22 mouse cellular contexts compared by ENCODE assay signal in the genomic region with DNA sequence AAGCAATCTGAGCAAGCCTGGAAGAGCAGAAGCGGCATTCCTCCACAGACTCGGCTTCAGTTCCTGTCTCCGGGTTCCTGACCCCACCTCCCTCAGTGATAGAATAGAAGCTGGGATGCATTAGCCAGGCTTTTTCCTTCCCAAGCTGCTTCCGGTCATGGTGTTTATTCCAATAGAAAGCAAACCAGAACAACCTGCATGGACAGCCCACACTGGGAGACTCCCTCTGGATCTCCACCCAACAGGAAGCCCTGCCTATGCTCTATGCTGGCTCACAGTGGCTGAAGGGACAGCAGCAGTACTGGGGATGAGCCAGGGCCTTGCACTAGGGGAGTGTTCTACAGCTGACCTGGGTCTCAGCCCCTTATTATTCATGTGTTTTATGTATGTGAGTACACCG. TPM values are rescaled to one million over a fixed set of nuclear protein-coding genes. Genes with fewer than 3 reads are reported as not detected.
DNase-seq lines count a peak whose midpoint lies in the region; ATAC-seq and TF ChIP-seq lines count a peak whose summit lies in the region.
"Had no signal": no experiment of that assay in that cellular context is flagged by ENCODE, and none has a peak within 500 bp of the region (broad histone marks: within the 10 kb centered on the region; RNA-seq: fewer than 3 reads in every experiment).

No protein-coding gene starts in this region.

- DNase-seq in embryonic facial prominence, embryonic 14.5 days (ENCODE audit: low spot score), result peak; percentile 25
- no peak for DNase-seq in embryonic facial prominence, embryonic 10.5 days (ENCODE audit: low spot score)
- DNase-seq in heart, postnatal 0 days (ENCODE audit: low spot score), result no peak
- DNase-seq in heart, embryonic 10.5 days (ENCODE audit: low spot score), result no peak
- no peak for DNase-seq in thymus, postnatal 0 days (ENCODE audit: low spot score)
- no peak for DNase-seq in midbrain, embryonic 10.5 days (ENCODE audit: low spot score)
- DNase-seq: adrenal gland, adult 8-10 months; cerebellum, adult 9-10 months; gastrocnemius, postnatal 36 days; right cerebral cortex, adult 18-20 months; spleen, adult 18-20 months; thymus, postnatal 36 days had no signal

- H3K27ac ChIP-seq in embryonic facial prominence, embryonic 14.5 days (replicated peaks; ENCODE audit: low read depth, low read length), result no peak overlapping the region
- H3K27ac ChIP-seq in embryonic facial prominence, embryonic 10.5 days (replicated peaks), result no peak overlapping the region
- H3K27ac ChIP-seq in heart, postnatal 0 days (ENCODE audit: low read depth), result 0 out of 2 replicates have a peak overlapping the region, but pooled peaks have one; percentile 48
- H3K27ac ChIP-seq in heart, embryonic 10.5 days, result no peak overlapping the region
- H3K27ac ChIP-seq in midbrain, embryonic 10.5 days (replicated peaks), result no peak overlapping the region
- H3K27ac ChIP-seq: embryonic facial prominence, embryonic 13.5 days; forebrain, embryonic 15.5 days; hindbrain, embryonic 15.5 days; limb, embryonic 12.5 days; liver, embryonic 12.5 days; midbrain, embryonic 12.5 days; neural tube, embryonic 12.5 days had no signal

- peaks cover 68% of the 10 kb centered on the region for H3K36me3 ChIP-seq in embryonic facial prominence, embryonic 14.5 days (ENCODE audit: control insufficient read depth, insufficient read depth, low read length)
- H3K36me3 ChIP-seq in embryonic facial prominence, embryonic 10.5 days (replicated peaks), result peaks cover 78% of the 10 kb centered on the region
- peaks cover 61% of the 10 kb centered on the region for H3K36me3 ChIP-seq in heart, postnatal 0 days (replicated peaks; ENCODE audit: control insufficient read depth, insufficient read depth, low read length)
- peaks cover 64% of the 10 kb centered on the region for H3K36me3 ChIP-seq in heart, embryonic 10.5 days
- peaks cover 78% of the 10 kb centered on the region for H3K36me3 ChIP-seq in megakaryocyte, embryonic 14.5 days (replicated peaks; ENCODE audit: low read length)
- H3K36me3 ChIP-seq in midbrain, embryonic 10.5 days, result peaks cover 79% of the 10 kb centered on the region

- no peak overlapping the region for H3K4me3 ChIP-seq in embryonic facial prominence, embryonic 14.5 days (ENCODE audit: low read depth, low read length)
- no peak overlapping the region for H3K4me3 ChIP-seq in embryonic facial prominence, embryonic 10.5 days
- no peak overlapping the region for H3K4me3 ChIP-seq in heart, postnatal 0 days (ENCODE audit: low read depth, low read length)
- H3K4me3 ChIP-seq in heart, embryonic 10.5 days, result no peak overlapping the region
- H3K4me3 ChIP-seq in megakaryocyte, embryonic 14.5 days (replicated peaks), result peak overlapping the region; percentile 59
- no peak overlapping the region for H3K4me3 ChIP-seq in midbrain, embryonic 10.5 days
- H3K4me3 ChIP-seq: embryonic facial prominence, embryonic 13.5 days; forebrain, embryonic 15.5 days; hindbrain, embryonic 15.5 days; limb, embryonic 12.5 days; liver, embryonic 12.5 days; midbrain, embryonic 12.5 days; neural tube, embryonic 12.5 days had no signal

- no peak overlapping the region for H3K9ac ChIP-seq in embryonic facial prominence, embryonic 14.5 days (ENCODE audit: low read depth, low read length)
- H3K9ac ChIP-seq in heart, postnatal 0 days (replicated peaks; ENCODE audit: low read depth, low read length), result no peak overlapping the region
- H3K9ac ChIP-seq: embryonic facial prominence, embryonic 13.5 days; forebrain, embryonic 15.5 days; hindbrain, embryonic 15.5 days; limb, embryonic 12.5 days; liver, embryonic 12.5 days; midbrain, embryonic 12.5 days; neural tube, embryonic 12.5 days had no signal

- H3K9me3 ChIP-seq in embryonic facial prominence, embryonic 14.5 days (ENCODE audit: control insufficient read depth, low read length), result no peaks in the 10 kb centered on the region
- no peaks in the 10 kb centered on the region for H3K9me3 ChIP-seq in embryonic facial prominence, embryonic 10.5 days
- H3K9me3 ChIP-seq in heart, postnatal 0 days (replicated peaks; ENCODE audit: control insufficient read depth, low read length), result no peaks in the 10 kb centered on the region
- H3K9me3 ChIP-seq in heart, embryonic 10.5 days, result no peaks in the 10 kb centered on the region
- no peaks in the 10 kb centered on the region for H3K9me3 ChIP-seq in megakaryocyte, embryonic 14.5 days
- H3K9me3 ChIP-seq in midbrain, embryonic 10.5 days (replicated peaks), result no peaks in the 10 kb centered on the region
- H3K9me3 ChIP-seq: embryonic facial prominence, embryonic 13.5 days; forebrain, embryonic 15.5 days; hindbrain, embryonic 15.5 days; limb, embryonic 12.5 days; liver, embryonic 12.5 days; midbrain, embryonic 12.5 days; neural tube, embryonic 12.5 days had no signal

- H3K4me2 ChIP-seq in embryonic facial prominence, embryonic 14.5 days (ENCODE audit: low read depth, low read length), result no peak overlapping the region
- no peak overlapping the region for H3K4me2 ChIP-seq in heart, postnatal 0 days (ENCODE audit: low read depth, low read length)
- H3K4me2 ChIP-seq: embryonic facial prominence, embryonic 13.5 days; forebrain, embryonic 15.5 days; hindbrain, embryonic 15.5 days; limb, embryonic 12.5 days; liver, embryonic 12.5 days; midbrain, embryonic 12.5 days; neural tube, embryonic 12.5 days had no signal

- H3K27me3 ChIP-seq in embryonic facial prominence, embryonic 14.5 days (replicated peaks; ENCODE audit: control insufficient read depth, insufficient read depth, low read length), result no peaks in the 10 kb centered on the region
- no peaks in the 10 kb centered on the region for H3K27me3 ChIP-seq in embryonic facial prominence, embryonic 10.5 days (replicated peaks; ENCODE audit: low read depth, poor library complexity, severe bottlenecking)
- no peaks in the 10 kb centered on the region for H3K27me3 ChIP-seq in heart, postnatal 0 days (ENCODE audit: control insufficient read depth, insufficient read depth, low read length)
- H3K27me3 ChIP-seq in heart, embryonic 10.5 days (ENCODE audit: insufficient read depth, poor library complexity, severe bottlenecking), result no peaks in the 10 kb centered on the region
- no peaks in the 10 kb centered on the region for H3K27me3 ChIP-seq in megakaryocyte, embryonic 14.5 days (replicated peaks)
- H3K27me3 ChIP-seq in midbrain, embryonic 10.5 days (ENCODE audit: low read depth, poor library complexity, severe bottlenecking), result no peaks in the 10 kb centered on the region
- H3K27me3 ChIP-seq: embryonic facial prominence, embryonic 13.5 days; forebrain, embryonic 15.5 days; hindbrain, embryonic 15.5 days; limb, embryonic 12.5 days; liver, embryonic 12.5 days; midbrain, embryonic 12.5 days; neural tube, embryonic 12.5 days had no signal

- TF ChIP-seq CTCF in heart, postnatal 0 days (IDR thresholded peaks at IDR 0.05; ENCODE audit: low read depth), result no peak

- ATAC-seq in embryonic facial prominence, embryonic 14.5 days (ENCODE audit: low read depth), result no peak
- 0 out of 2 replicates have a peak, but pooled peaks have one; percentile 9 for ATAC-seq in heart, postnatal 0 days (ENCODE audit: insufficient read depth, low read depth)
- no peak for ATAC-seq in megakaryocyte, adult 5-6 weeks (ENCODE audit: poor library complexity, severe bottlenecking)
- ATAC-seq: forebrain, embryonic 15.5 days; intestine, embryonic 16.5 days; liver, embryonic 12.5 days had no signal

- peaks cover 11% of the 10 kb centered on the region for H3K4me1 ChIP-seq in embryonic facial prominence, embryonic 14.5 days (ENCODE audit: control insufficient read depth, insufficient read depth, low read length)
- H3K4me1 ChIP-seq in embryonic facial prominence, embryonic 10.5 days, result peaks cover 25% of the 10 kb centered on the region
- peaks cover 12% of the 10 kb centered on the region for H3K4me1 ChIP-seq in heart, postnatal 0 days (ENCODE audit: control insufficient read depth, insufficient read depth)
- peaks cover 14% of the 10 kb centered on the region for H3K4me1 ChIP-seq in heart, embryonic 10.5 days
- peaks cover 69% of the 10 kb centered on the region for H3K4me1 ChIP-seq in megakaryocyte, embryonic 14.5 days
- peaks cover 21% of the 10 kb centered on the region for H3K4me1 ChIP-seq in midbrain, embryonic 10.5 days

- 53% methylated on average over 5 of the region's 5 CpGs for WGBS in embryonic facial prominence, embryonic 14.5 days
- 73% methylated on average over 5 of the region's 5 CpGs for WGBS in embryonic facial prominence, embryonic 10.5 days
- WGBS in heart, postnatal 0 days, result 69% methylated on average over 5 of the region's 5 CpGs
- 73% methylated on average over 5 of the region's 5 CpGs for WGBS in heart, embryonic 10.5 days
- 88% methylated on average over 5 of the region's 5 CpGs for whole genome bisulfite sequencing in midbrain, embryonic 10.5 days

- no peak for TF ChIP-seq EP300 in heart, postnatal 0 days (IDR thresholded peaks at IDR 0.05; ENCODE audit: low read depth)

RNA-seq across cellular contexts. Expression of gene Rbck1, which starts 4.5 kb away (rescaled TPM):
- 79.5 and 82.2 TPM in 2 replicates for polyA plus RNA-seq in embryonic facial prominence, embryonic 14.5 days (2014; fragmentation: Nextera tagmentation; extraction: Ambion mirVana)
- 96.2 and 98.1 TPM in 2 replicates for polyA plus RNA-seq in embryonic facial prominence, embryonic 10.5 days (2016; fragmentation: Nextera tagmentation; extraction: Ambion mirVana)
- total RNA-seq in heart, postnatal 0 days (2014; rRNA removed; ENCODE audit: low replicate concordance), result 104 and 112 TPM in 2 replicates
- 52.0 and 54.4 TPM in 2 replicates for polyA plus RNA-seq in heart, postnatal 0 days (2015; fragmentation: Nextera tagmentation; extraction: Ambion mirVana)
- 88.0 and 89.3 TPM in 2 replicates for polyA plus RNA-seq in heart, embryonic 10.5 days (2016; fragmentation: Nextera tagmentation; extraction: Ambion mirVana)
- polyA plus RNA-seq in megakaryocyte, embryonic 14.5 days (2012; ENCODE audit: insufficient read depth, low replicate concordance), result 152 and 308 TPM in 2 replicates
- 45.4 and 46.2 TPM in 2 replicates for total RNA-seq in megakaryocyte, adult 5-6 weeks (2015)
- total RNA-seq in megakaryocyte, adult 5-6 weeks (2017), result 54.8 and 55.5 TPM in 2 replicates
- polyA plus RNA-seq in thymus, postnatal 0 days (2015; fragmentation: Nextera tagmentation; extraction: Ambion mirVana), result 131 and 138 TPM in 2 replicates
- polyA plus RNA-seq in midbrain, embryonic 10.5 days (2016; fragmentation: Nextera tagmentation; extraction: Ambion mirVana), result 92.2 and 101 TPM in 2 replicates

RNA-seq across cellular contexts. Expression of gene Trib3, which starts 15.9 kb away (rescaled TPM):
- 3.0 and 3.3 TPM in 2 replicates for polyA plus RNA-seq in embryonic facial prominence, embryonic 14.5 days (2014; fragmentation: Nextera tagmentation; extraction: Ambion mirVana)
- polyA plus RNA-seq in embryonic facial prominence, embryonic 10.5 days (2016; fragmentation: Nextera tagmentation; extraction: Ambion mirVana), result 2.5 and 3.0 TPM in 2 replicates
- total RNA-seq in heart, postnatal 0 days (2014; rRNA removed; ENCODE audit: low replicate concordance), result 0.39 TPM in 1 of 2 replicates, not detected in the other
- 2.5 and 2.6 TPM in 2 replicates for polyA plus RNA-seq in heart, postnatal 0 days (2015; fragmentation: Nextera tagmentation; extraction: Ambion mirVana)
- 5.1 and 5.3 TPM in 2 replicates for polyA plus RNA-seq in heart, embryonic 10.5 days (2016; fragmentation: Nextera tagmentation; extraction: Ambion mirVana)
- polyA plus RNA-seq in megakaryocyte, embryonic 14.5 days (2012; ENCODE audit: insufficient read depth, low replicate concordance), result 26.3 and 95.5 TPM in 2 replicates
- total RNA-seq in megakaryocyte, adult 5-6 weeks (2015), result 0.16 and 1.3 TPM in 2 replicates
- total RNA-seq in megakaryocyte, adult 5-6 weeks (2017), result 1.1 TPM in 1 of 2 replicates, not detected in the other
- 1.4 and 1.6 TPM in 2 replicates for polyA plus RNA-seq in thymus, postnatal 0 days (2015; fragmentation: Nextera tagmentation; extraction: Ambion mirVana)
- polyA plus RNA-seq in midbrain, embryonic 10.5 days (2016; fragmentation: Nextera tagmentation; extraction: Ambion mirVana), result 2.2 and 2.8 TPM in 2 replicates

RNA-seq across cellular contexts. Expression of gene Tbc1d20, which starts 34.4 kb away (rescaled TPM):
- 31.0 and 32.2 TPM in 2 replicates for polyA plus RNA-seq in embryonic facial prominence, embryonic 14.5 days (2014; fragmentation: Nextera tagmentation; extraction: Ambion mirVana)
- polyA plus RNA-seq in embryonic facial prominence, embryonic 10.5 days (2016; fragmentation: Nextera tagmentation; extraction: Ambion mirVana), result 30.8 and 32.0 TPM in 2 replicates
- 60.9 and 65.8 TPM in 2 replicates for total RNA-seq in heart, postnatal 0 days (2014; rRNA removed; ENCODE audit: low replicate concordance)
- 22.8 and 23.7 TPM in 2 replicates for polyA plus RNA-seq in heart, postnatal 0 days (2015; fragmentation: Nextera tagmentation; extraction: Ambion mirVana)
- 29.6 and 34.6 TPM in 2 replicates for polyA plus RNA-seq in heart, embryonic 10.5 days (2016; fragmentation: Nextera tagmentation; extraction: Ambion mirVana)
- 6.9 and 22.2 TPM in 2 replicates for polyA plus RNA-seq in megakaryocyte, embryonic 14.5 days (2012; ENCODE audit: insufficient read depth, low replicate concordance)
- 23.3 and 28.1 TPM in 2 replicates for total RNA-seq in megakaryocyte, adult 5-6 weeks (2015)
- 23.2 and 28.9 TPM in 2 replicates for total RNA-seq in megakaryocyte, adult 5-6 weeks (2017)
- 28.5 and 31.1 TPM in 2 replicates for polyA plus RNA-seq in thymus, postnatal 0 days (2015; fragmentation: Nextera tagmentation; extraction: Ambion mirVana)
- 29.2 and 30.3 TPM in 2 replicates for polyA plus RNA-seq in midbrain, embryonic 10.5 days (2016; fragmentation: Nextera tagmentation; extraction: Ambion mirVana)

RNA-seq across cellular contexts. Expression of gene Nrsn2, which starts 48.5 kb away (rescaled TPM):
- 2.5 and 2.7 TPM in 2 replicates for polyA plus RNA-seq in embryonic facial prominence, embryonic 14.5 days (2014; fragmentation: Nextera tagmentation; extraction: Ambion mirVana)
- polyA plus RNA-seq in embryonic facial prominence, embryonic 10.5 days (2016; fragmentation: Nextera tagmentation; extraction: Ambion mirVana), result 0.87 and 2.5 TPM in 2 replicates
- not detected in 2 replicates for total RNA-seq in heart, postnatal 0 days (2014; rRNA removed; ENCODE audit: low replicate concordance)
- 0.12 and 0.33 TPM in 2 replicates for polyA plus RNA-seq in heart, postnatal 0 days (2015; fragmentation: Nextera tagmentation; extraction: Ambion mirVana)
- 3.1 and 3.3 TPM in 2 replicates for polyA plus RNA-seq in heart, embryonic 10.5 days (2016; fragmentation: Nextera tagmentation; extraction: Ambion mirVana)
- 1.2 TPM in 1 of 2 replicates, not detected in the other for polyA plus RNA-seq in megakaryocyte, embryonic 14.5 days (2012; ENCODE audit: insufficient read depth, low replicate concordance)
- total RNA-seq in megakaryocyte, adult 5-6 weeks (2015), result not detected in 2 replicates
- not detected in 2 replicates for total RNA-seq in megakaryocyte, adult 5-6 weeks (2017)
- not detected in 2 replicates for polyA plus RNA-seq in thymus, postnatal 0 days (2015; fragmentation: Nextera tagmentation; extraction: Ambion mirVana)
- 1.3 and 3.7 TPM in 2 replicates for polyA plus RNA-seq in midbrain, embryonic 10.5 days (2016; fragmentation: Nextera tagmentation; extraction: Ambion mirVana)
- total RNA-seq: gastrocnemius, postnatal 36 days had no signal
